Mouse (Mus musculus) frontal cortex, postnatal 36 days (tissue): ENCODE measurements around the gene Fcgrt.

Source experiments
- DNase-seq, 2 experiments: peaks; one replicate each; pipeline ENCODE4 v3.0.0; 2022; ENCODE audit warnings: low spot score in 2 of 2

The Fcgrt gene

GRCm38 (mm10) chr7:45083300-45083890, 20.3 kb downstream of the Fcgrt start:
- no peak for DNase-seq

- no peak for DNase-seq
Observed at GRCm38 (mm10) chr7:45082401-45083299, 21.0 kb downstream of the Fcgrt start.

GRCm38 (mm10) chr7:45081016-45081415, 22.6 kb downstream of the Fcgrt start:
- no peak for DNase-seq

DNA sequence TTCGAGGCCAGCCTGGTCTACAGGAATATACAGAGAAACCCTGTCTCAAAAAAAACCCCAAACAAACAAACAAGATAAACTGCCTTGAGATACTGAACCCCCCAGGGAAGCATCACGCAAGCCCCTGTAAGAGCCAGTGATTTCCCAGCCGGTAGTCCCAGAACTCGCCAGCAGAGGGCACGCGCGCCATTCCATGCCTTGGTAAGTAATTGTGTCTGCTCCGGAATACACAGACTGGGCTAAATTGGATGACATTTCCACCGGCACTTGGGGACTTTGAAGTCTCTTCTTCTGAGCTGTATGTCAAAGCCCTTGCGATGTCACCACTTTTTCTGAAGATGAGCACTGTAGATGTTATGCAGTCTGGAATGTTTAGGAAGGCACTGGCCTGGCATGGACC, 23.8 kb downstream of the Fcgrt start:
- peak; percentile 87 to 93 for DNase-seq

DNA sequence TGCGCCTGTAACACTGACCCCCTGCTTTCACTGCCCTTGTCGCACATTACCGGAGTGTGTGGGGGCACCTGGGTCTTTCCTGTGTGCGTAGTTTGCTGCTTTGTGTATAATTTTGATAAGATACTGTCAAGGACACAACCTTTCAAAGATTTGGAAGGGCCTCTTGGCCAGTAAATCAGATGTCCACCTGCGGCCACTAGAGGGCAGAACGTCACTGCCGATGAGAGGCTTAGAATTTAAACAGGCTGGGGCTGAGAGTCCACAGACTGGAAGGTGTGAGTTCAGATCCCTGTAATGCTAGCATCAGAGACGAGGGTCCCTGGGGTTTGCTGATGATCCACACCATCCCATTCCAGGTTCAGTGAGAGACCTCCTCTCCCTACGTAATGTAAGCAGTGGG, 25.1 kb downstream of the Fcgrt start:
- DNase-seq, result peak; percentile 52 to 53

DNA sequence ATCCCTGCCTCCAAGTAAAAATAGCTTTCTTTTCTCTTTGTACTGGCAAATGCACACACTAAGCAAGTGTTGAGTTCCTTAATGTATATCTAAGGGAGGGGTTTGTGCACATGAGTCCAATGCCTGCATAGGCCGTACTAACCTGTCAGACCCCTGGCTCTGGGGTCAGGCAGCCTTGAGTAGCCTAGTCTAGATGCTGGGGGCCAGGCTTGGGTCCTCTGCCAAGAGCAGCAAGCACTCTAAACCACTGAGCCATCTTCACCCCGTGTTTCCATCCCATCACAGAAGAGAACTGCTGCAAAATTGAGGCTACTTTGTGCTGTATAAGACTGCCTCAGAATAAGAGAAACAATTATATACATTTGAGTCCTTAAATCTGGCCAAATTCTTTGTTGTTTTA, 25.8 kb downstream of the Fcgrt start:
- no peak for DNase-seq

DNA sequence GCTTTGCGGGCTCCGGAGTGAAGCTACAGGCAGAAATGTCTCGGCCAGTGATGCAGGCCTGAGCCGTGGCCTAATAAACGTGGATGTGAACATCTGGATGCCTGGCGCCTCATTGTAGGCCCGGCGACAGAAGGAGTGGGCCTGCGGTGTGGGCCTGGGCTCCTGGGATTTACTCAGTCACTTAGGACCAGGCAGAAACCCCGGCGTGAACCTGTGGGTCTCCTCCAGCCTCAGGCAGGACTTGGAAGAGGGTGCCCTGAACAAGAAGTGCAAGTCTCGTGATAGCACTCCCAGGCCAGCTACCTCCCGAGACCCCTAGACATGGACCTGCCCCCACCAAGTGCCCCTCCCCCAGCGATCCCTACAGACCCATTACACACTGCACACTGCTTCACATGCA, 26.3 kb downstream of the Fcgrt start:
- DNase-seq, result no peak

- DNase-seq, result no peak
Observed at GRCm38 (mm10) chr7:45076501-45076900, 27.1 kb downstream of the Fcgrt start.

GRCm38 (mm10) chr7:45075405-45075804, 28.2 kb downstream of the Fcgrt start:
- DNase-seq, result no peak

DNA sequence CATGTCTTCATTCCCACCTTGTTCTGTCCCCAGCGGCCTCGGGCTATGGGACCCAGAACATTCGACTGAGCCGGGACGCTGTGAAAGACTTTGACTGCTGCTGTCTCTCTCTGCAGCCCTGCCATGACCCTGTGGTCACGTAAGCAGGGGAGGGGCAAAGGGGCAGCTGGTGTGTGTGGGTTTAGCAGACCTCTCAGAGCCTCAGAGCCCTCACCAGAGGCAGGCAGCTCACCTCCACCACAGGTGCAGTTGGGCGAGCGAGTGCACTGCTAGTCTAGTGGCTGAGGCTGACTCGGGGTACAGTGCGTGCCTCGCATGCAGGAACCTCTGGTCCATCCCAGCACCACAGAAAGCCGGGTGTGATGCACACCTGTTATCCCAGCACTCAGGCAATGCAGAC, 29.7 kb downstream of the Fcgrt start:
- no peak for DNase-seq

GRCm38 (mm10) chr7:45073171-45073707, 30.4 kb downstream of the Fcgrt start:
- no peak for DNase-seq

DNA sequence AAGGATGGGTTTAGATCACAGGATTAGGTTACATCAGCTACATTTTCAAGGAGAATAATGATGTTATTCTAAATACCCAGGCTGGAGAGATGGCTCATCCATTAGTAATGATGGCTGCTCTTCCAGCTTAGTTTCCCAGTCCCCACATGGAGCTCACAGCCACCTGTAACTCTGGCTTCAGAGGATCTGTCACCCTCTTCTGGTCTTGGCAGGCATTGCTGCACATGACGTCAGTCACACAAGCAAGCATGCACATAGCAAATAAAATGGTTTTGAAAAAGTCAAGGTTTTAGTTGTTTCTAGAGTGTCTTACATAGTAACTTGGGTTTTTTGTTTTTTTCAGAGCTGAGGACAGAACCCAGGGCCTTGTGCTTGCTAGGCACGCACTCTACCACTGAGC, 31.4 kb downstream of the Fcgrt start:
- no peak for DNase-seq

GRCm38 (mm10) chr7:45069671-45070070, 34.0 kb downstream of the Fcgrt start:
- DNase-seq, result no peak

DNA sequence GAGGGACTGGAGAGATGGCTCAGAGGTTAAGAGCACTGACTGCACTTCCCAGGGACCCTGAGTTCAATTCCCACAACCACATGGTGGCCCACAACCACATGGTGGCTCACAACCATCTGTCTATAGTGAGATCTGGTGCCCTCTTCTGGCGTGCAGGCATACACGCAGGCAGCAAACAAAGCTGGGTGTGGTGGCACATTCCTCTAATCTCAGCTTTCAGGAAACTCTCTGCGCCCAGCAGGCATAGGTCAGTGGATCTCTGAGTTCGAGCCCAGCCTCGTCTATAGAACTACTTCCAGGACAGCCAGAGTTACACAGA, 35.7 kb downstream of the Fcgrt start:
- DNase-seq, result no peak

DNA sequence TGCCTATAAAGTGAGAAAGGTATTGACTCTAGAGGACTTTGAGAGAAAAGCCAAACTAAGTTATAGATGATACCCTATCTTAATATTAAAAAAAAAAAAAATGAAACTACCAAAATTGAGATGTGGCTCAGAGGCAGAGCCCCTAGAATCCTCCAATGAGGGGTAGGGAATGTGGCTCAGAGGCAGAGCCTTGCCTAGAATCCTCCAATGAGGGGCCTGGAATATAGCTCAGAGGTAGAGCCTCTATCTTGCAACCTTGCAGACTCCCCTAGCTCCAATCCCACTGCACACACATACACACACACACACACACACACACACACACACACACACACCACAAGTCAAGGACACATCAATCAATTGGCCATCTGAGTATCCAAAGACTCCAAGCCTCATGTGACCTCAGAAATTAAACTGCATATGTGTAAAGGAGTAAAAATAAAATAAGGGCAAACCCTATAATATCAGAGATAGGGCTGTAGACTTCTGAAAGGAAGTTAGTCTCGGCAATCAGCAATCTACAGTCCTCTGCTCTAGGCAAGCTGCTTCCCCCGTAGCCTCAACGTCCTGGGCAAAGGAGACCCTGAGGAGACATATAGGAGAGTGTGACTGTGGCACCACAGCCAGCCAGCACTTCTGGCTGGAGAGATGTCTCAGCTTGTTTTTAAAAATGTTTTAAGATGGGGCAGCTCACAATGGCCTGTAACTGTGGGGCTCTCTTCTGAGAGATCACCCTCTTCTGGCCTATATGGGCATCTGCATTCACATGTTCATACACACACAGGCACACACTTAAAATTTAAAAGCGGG, 36.3 kb downstream of the Fcgrt start:
- DNase-seq, result no peak

DNA sequence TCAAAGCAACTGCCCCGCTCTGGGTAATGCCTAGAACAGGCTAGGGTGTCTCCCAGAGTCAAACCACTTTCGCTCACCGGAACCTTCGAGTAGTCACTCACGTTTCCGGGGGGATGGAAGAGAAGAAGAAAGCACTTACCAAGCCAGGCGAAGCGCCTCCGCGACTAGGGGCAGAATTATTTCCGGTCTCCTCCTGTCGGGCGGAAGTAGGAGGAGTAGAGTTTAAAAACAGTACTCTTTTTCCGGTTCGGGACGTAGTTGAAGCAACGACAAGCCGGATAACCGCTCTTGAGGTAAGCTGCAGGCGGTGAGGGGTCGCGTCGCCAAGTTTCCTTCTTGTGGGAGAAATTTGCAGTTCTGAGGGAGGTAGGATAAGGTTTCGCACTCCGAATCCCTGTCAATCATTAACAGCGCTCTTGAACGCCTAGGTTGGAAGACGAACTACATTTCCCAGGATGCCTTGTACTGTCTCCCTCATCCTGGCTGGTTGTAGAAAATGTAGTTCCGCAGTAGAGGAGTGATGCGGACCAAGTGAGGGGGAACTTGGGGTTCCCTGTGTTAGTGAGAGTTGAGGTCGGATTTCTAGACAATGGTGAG, 41.3 kb downstream of the Fcgrt start, which contains the start of the genes Nosip and Prrg2:
Nosip (plus strand) TSS at position 191 of the 597 bp plus-strand sequence.
Prrg2 (minus strand) TSS at position 439 of the 597 bp plus-strand sequence.
- DNase-seq, result peak; percentile 94 to 96

- DNase-seq, result no peak
Observed at GRCm38 (mm10) chr7:45061532-45062075, 42.0 kb downstream of the Fcgrt start.

GRCm38 (mm10) chr7:45060632-45061122, 43.0 kb downstream of the Fcgrt start:
- no peak for DNase-seq

- DNase-seq, result no peak
Observed at GRCm38 (mm10) chr7:45058607-45059571, 44.8 kb downstream of the Fcgrt start.

DNA sequence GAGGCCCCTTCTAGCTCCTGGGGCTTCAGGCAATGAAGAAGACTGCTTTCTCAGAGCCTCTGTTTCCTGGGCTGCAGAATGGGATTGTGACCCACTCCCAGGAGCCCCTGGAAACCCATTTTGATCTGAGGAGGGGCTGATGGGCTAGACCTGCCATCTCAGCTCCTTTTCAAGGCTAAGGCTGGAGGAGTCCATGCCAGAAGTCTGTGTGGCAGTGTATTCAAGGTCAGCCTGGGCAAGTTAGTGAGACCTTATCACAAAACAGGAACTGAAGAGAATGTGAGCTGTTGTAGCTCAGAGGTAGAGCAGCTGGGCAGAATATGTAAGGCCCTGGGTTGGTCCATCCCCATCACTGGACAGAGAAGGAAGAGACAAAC, 46.7 kb downstream of the Fcgrt start:
- DNase-seq, result no peak
